Mouse (Mus musculus) C2C12 (cell line): ENCODE results near the gene Gxylt2. TPM values are rescaled to one million over a fixed set of nuclear protein-coding genes. Genes with fewer than 3 reads are reported as not detected.

Experiments used
- H3K27me3 ChIP-seq: one replicate; pipeline ENCODE4 v1.6.1; 2011; ENCODE audit not compliant: control insufficient read depth, insufficient read depth, insufficient read length
- H3K36me3 ChIP-seq: one replicate; pipeline ENCODE4 v1.6.1; 2011; ENCODE audit not compliant: control insufficient read depth, insufficient read depth
- H3K4me3 ChIP-seq: one replicate; pipeline ENCODE4 v1.5.1; 2011; ENCODE audit warnings: mild to moderate bottlenecking, control low read depth; ENCODE audit not compliant: poor library complexity, insufficient read depth, severe bottlenecking
- H3K79me2 ChIP-seq: one replicate; pipeline ENCODE4 v1.6.1; 2011; ENCODE audit not compliant: control insufficient read depth, insufficient read depth
- H3K79me3 ChIP-seq: one replicate; pipeline ENCODE4 v1.6.1; 2011; ENCODE audit warnings: low read depth, control low read depth
- H3ac ChIP-seq: one replicate; pipeline ENCODE3; 2011; ENCODE audit warnings: low read depth; ENCODE audit not compliant: control insufficient read depth, insufficient read length
- CEBPB ChIP-seq: IDR thresholded peaks from one replicate; pipeline ENCODE4 v1.6.1; 2011; ENCODE audit warnings: low read depth, mild to moderate bottlenecking, control low read depth, moderate library complexity
- CTCF ChIP-seq: IDR thresholded peaks from one replicate; pipeline ENCODE4 v1.5.1; 2011; ENCODE audit not compliant: control insufficient read depth, insufficient read depth, insufficient read length
- FOSL1 ChIP-seq: IDR thresholded peaks from one replicate; pipeline ENCODE4 v1.8.0; 2011; ENCODE audit warnings: mild to moderate bottlenecking, low read length; ENCODE audit not compliant: poor library complexity, insufficient read depth, severe bottlenecking
- MAX ChIP-seq: IDR thresholded peaks from one replicate; pipeline ENCODE4 v1.6.1; 2011; ENCODE audit warnings: mild to moderate bottlenecking, control low read depth
- MYOD1 ChIP-seq: IDR thresholded peaks from one replicate; pipeline ENCODE4 v1.6.1; 2011; ENCODE audit warnings: low read depth; ENCODE audit not compliant: control insufficient read depth, insufficient read length
- MYOG ChIP-seq: IDR thresholded peaks from one replicate; pipeline ENCODE4 v1.6.1; 2011; ENCODE audit not compliant: control insufficient read depth, insufficient read length; ENCODE audit errors: extremely low read depth
- USF1 ChIP-seq: IDR thresholded peaks from one replicate; pipeline ENCODE4 v1.6.1; 2011; ENCODE audit warnings: low read depth, mild to moderate bottlenecking, control low read depth, moderate library complexity
- polyA plus RNA-seq: library from polyadenylated mRNA; unstranded; fragments of >200 nt; fragmentation: generic; extraction: Trizol; gene quantifications from one replicate; pipeline ENCODE4 v1.2.1, GENCODE M21; 2012; ENCODE audit warnings: missing spikeins

Gxylt2 gene
- polyA plus RNA-seq, 1 experiment = 3.5 TPM

GRCm38 (mm10) chr6:100789161-100789560, 84.6 kb downstream of the Gxylt2 start:
- Histone ChIP-seq H3K79me3 (no peaks in the 10 kb centered on the region), H3K79me2 (no peaks in the 10 kb centered on the region), H3ac (no peak overlapping the region), H3K4me3 (no peak overlapping the region), H3K27me3 (no peaks in the 10 kb centered on the region), H3K36me3 (peaks cover 57% of the 10 kb centered on the region)
- TF ChIP-seq MYOG = no peak

GRCm38 (mm10) chr6:100792055-100792659, 87.6 kb downstream of the Gxylt2 start:
- H3K36me3 ChIP-seq = peaks cover 51% of the 10 kb centered on the region
- no peaks in the 10 kb centered on the region for H3K79me2 ChIP-seq
- H3K79me3 ChIP-seq = no peaks in the 10 kb centered on the region
- H3K4me3 ChIP-seq = no peak overlapping the region
- no peaks in the 10 kb centered on the region for H3K27me3 ChIP-seq
- no peak overlapping the region for H3ac ChIP-seq
- no peak for TF ChIP-seq MAX
- no peak for TF ChIP-seq USF1
- TF ChIP-seq CTCF = no peak
- no peak for TF ChIP-seq MYOG
- no peak for TF ChIP-seq CEBPB
- TF ChIP-seq MYOD1 = no peak
- TF ChIP-seq FOSL1 = no peak

GRCm38 (mm10) chr6:100792973-100793769, 88.6 kb downstream of the Gxylt2 start:
- H3K27me3 ChIP-seq = no peaks in the 10 kb centered on the region
- no peak overlapping the region for H3K4me3 ChIP-seq
- H3K36me3 ChIP-seq = peaks cover 51% of the 10 kb centered on the region
- H3K79me2 ChIP-seq = no peaks in the 10 kb centered on the region
- no peaks in the 10 kb centered on the region for H3K79me3 ChIP-seq
- H3ac ChIP-seq = no peak overlapping the region
- no peak for TF ChIP-seq FOSL1
- TF ChIP-seq USF1 = no peak
- TF ChIP-seq MAX = no peak
- TF ChIP-seq MYOD1 = no peak
- no peak for TF ChIP-seq MYOG
- TF ChIP-seq CEBPB = no peak
- TF ChIP-seq CTCF = no peak

- Histone ChIP-seq H3K79me2 (no peaks in the 10 kb centered on the region), H3ac (no peak overlapping the region), H3K36me3 (peaks cover 40% of the 10 kb centered on the region), H3K79me3 (no peaks in the 10 kb centered on the region), H3K27me3 (no peaks in the 10 kb centered on the region), H3K4me3 (no peak overlapping the region)
- TF ChIP-seq USF1 = no peak
- no peak for TF ChIP-seq MYOD1
Observed at GRCm38 (mm10) chr6:100795797-100796196, 91.3 kb downstream of the Gxylt2 start.

GRCm38 (mm10) chr6:100799290-100799689, 94.8 kb downstream of the Gxylt2 start:
- no peak for TF ChIP-seq MYOG
- peak; percentile 50 for TF ChIP-seq FOSL1
- TF ChIP-seq MAX = no peak
- TF ChIP-seq CEBPB = peak; percentile 14
- no peak for TF ChIP-seq MYOD1

GRCm38 (mm10) chr6:100799766-100800165, 95.2 kb downstream of the Gxylt2 start:
- no peaks in the 10 kb centered on the region for H3K27me3 ChIP-seq
- no peak overlapping the region for H3ac ChIP-seq
- no peaks in the 10 kb centered on the region for H3K79me2 ChIP-seq
- no peaks in the 10 kb centered on the region for H3K79me3 ChIP-seq
- TF ChIP-seq FOSL1 (no peak), CTCF (no peak), CEBPB (no peak), USF1 (no peak), MYOD1 (no peak), MYOG (no peak), MAX (no peak)
- H3K36me3 ChIP-seq = peaks cover 35% of the 10 kb centered on the region
- H3K4me3 ChIP-seq = no peak overlapping the region

More at GRCm38 (mm10) chr6:100799290-100799689, 94.8 kb downstream of the Gxylt2 start:
- Histone ChIP-seq H3K4me3 (no peak overlapping the region), H3K79me2 (no peaks in the 10 kb centered on the region), H3K27me3 (no peaks in the 10 kb centered on the region), H3K79me3 (no peaks in the 10 kb centered on the region), H3K36me3 (peaks cover 30% of the 10 kb centered on the region), H3ac (no peak overlapping the region)
